Mouse (Mus musculus): ENCODE measurements around the gene Ube2s. TPM values are rescaled to one million over a fixed set of nuclear protein-coding genes. Genes with fewer than 3 reads are reported as not detected.

The Ube2s gene
- total RNA-seq, 2 experiments from 2014 or later = 91.1 to 107 TPM

- DNase-seq = peak; percentile 70
Observed at GRCm38 (mm10) chr7:4776861-4777830, 35.2 kb downstream of the Ube2s start.

GRCm38 (mm10) chr7:4776131-4776530 is 36.3 kb downstream of the Ube2s start:
- DNase-seq = no peak

- no peak for DNase-seq
Observed at GRCm38 (mm10) chr7:4771202-4771601, 41.2 kb downstream of the Ube2s start, which contains the start of gene Fam71e2. TSS of gene Fam71e2 (minus strand) at chr7:4771302.

GRCm38 (mm10) chr7:4764946-4765710 is 47.3 kb downstream of the Ube2s start:
- DNase-seq = no peak

- DNase-seq = no peak
Observed at GRCm38 (mm10) chr7:4759670-4760069, 52.7 kb downstream of the Ube2s start.

GRCm38 (mm10) chr7:4752821-4753570 is 59.4 kb downstream of the Ube2s start, which contains the start of gene Cox6b2:
TSS of gene Cox6b2 (minus strand) at chr7:4753094.
- peak; percentile 66 for DNase-seq

GRCm38 (mm10) chr7:4751971-4752820 is 60.2 kb downstream of the Ube2s start:
- DNase-seq = peak; percentile 58

- no peak for DNase-seq
Observed at GRCm38 (mm10) chr7:4749169-4749568, 63.2 kb downstream of the Ube2s start.

- DNase-seq = no peak
Observed at GRCm38 (mm10) chr7:4748321-4748720, 64.1 kb downstream of the Ube2s start.

GRCm38 (mm10) chr7:4747156-4747899 is 65.1 kb downstream of the Ube2s start:
- no peak for DNase-seq

GRCm38 (mm10) chr7:4746326-4746980 is 65.9 kb downstream of the Ube2s start:
- DNase-seq = no peak

GRCm38 (mm10) chr7:4744886-4745285 is 67.5 kb downstream of the Ube2s start:
- DNase-seq = no peak

Other genes with a start within 250 kb of the Ube2s start
- gene Ptprh, start 208.5 kb downstream of the Ube2s start, total RNA-seq (2021) = not detected
- gene Tmem86b, start 181.2 kb downstream of the Ube2s start, total RNA-seq (2021) = 1 to 10 TPM; 4.6 to 5.2 TPM
- 10 to 100 TPM; 53.0 to 58.1 TPM for gene Ppp6r1, start 153.6 kb downstream of the Ube2s start, total RNA-seq (2021)
- 10 to 100 TPM; 22.1 to 23.3 TPM for gene Hspbp1, start 127.5 kb downstream of the Ube2s start, total RNA-seq (2021)
- 1 to 10 TPM; 3.3 to 4.6 TPM for gene Brsk1, start 122.0 kb downstream of the Ube2s start, total RNA-seq (2021)
- under 1 TPM in 1 of 2 experiments, not detected in 1; 0.27 TPM for gene Tmem150b, start 87.3 kb downstream of the Ube2s start, total RNA-seq (2021)
- 10 to 100 TPM; 20.6 to 34.1 TPM for gene Kmt5c, start 72.5 kb downstream of the Ube2s start, total RNA-seq (2021)
- 1 to 10 TPM; 4.3 to 5.4 TPM for gene Cox6b2, start 59.5 kb downstream of the Ube2s start, total RNA-seq (2021)
- not detected for gene Fam71e2, start 41.3 kb downstream of the Ube2s start, total RNA-seq (2021)
- under 1 TPM; 0.20 to 0.31 TPM for gene Il11, start 29.7 kb downstream of the Ube2s start, total RNA-seq (2021)
- not detected for gene Tmem190, start 29.7 kb downstream of the Ube2s start, total RNA-seq (2021)
- 1 to 10 TPM; 3.5 to 6.3 TPM for gene Tmem238, start 22.9 kb downstream of the Ube2s start, total RNA-seq (2021)
- gene Rpl28, start 19.7 kb downstream of the Ube2s start, total RNA-seq (2021) = 100 to 1,000 TPM; 796 to 873 TPM
- under 1 TPM; 0.12 to 0.18 TPM for gene Shisa7, start 32.1 kb upstream of the Ube2s start, total RNA-seq (2021)
- gene Isoc2b, start 57.7 kb upstream of the Ube2s start, total RNA-seq (2021) = 1 to 10 TPM; 1.9 to 4.3 TPM
- gene Isoc2a, start 64.6 kb upstream of the Ube2s start, total RNA-seq (2021) = 10 to 100 TPM; 13.3 to 14.3 TPM
- gene Gm36210, start 93.9 kb upstream of the Ube2s start, total RNA-seq (2021) = under 1 TPM in 1 of 2 experiments, not detected in 1; 0.19 TPM
- 10 to 100 TPM in 1 of 2 experiments, 1 to 10 TPM in 1; 9.9 to 10.5 TPM for gene Zfp628, start 102.6 kb upstream of the Ube2s start, total RNA-seq (2021)
- 1 to 10 TPM; 1.9 to 4.4 TPM for gene Nat14, start 109.4 kb upstream of the Ube2s start, total RNA-seq (2021)
- 10 to 100 TPM; 43.3 to 55.0 TPM for gene Ssc5d, start 113.2 kb upstream of the Ube2s start, total RNA-seq (2021)
- gene Sbk2, start 151.8 kb upstream of the Ube2s start, total RNA-seq (2021) = 10 to 100 TPM; 31.0 to 46.5 TPM
- gene Sbk3, start 158.6 kb upstream of the Ube2s start, total RNA-seq (2021) = under 1 TPM in 1 of 2 experiments, not detected in 1; 0.28 TPM
- gene Zfp579, start 183.6 kb upstream of the Ube2s start, total RNA-seq (2021) = 10 to 100 TPM; 15.2 to 18.2 TPM
- 1 to 10 TPM; 6.9 to 8.0 TPM for gene Zfp524, start 201.8 kb upstream of the Ube2s start, total RNA-seq (2021)
- 10 to 100 TPM; 16.4 to 20.0 TPM for gene Fiz1, start 202.1 kb upstream of the Ube2s start, total RNA-seq (2021)
- gene Gm44973, start 202.9 kb upstream of the Ube2s start, total RNA-seq (2021) = not detected
- 10 to 100 TPM; 16.8 to 21.0 TPM for gene Zfp865, start 207.8 kb upstream of the Ube2s start, total RNA-seq (2021)
- 1 to 10 TPM in 1 of 2 experiments, under 1 TPM in 1; 0.35 to 1.4 TPM for gene Ccdc106, start 208.0 kb upstream of the Ube2s start, total RNA-seq (2021)
- under 1 TPM in 1 of 2 experiments, not detected in 1; 0.49 TPM for gene 4632433K11Rik, start 221.5 kb upstream of the Ube2s start, total RNA-seq (2021)
- 1 to 10 TPM; 4.9 to 6.0 TPM for gene Zfp784, start 225.9 kb upstream of the Ube2s start, total RNA-seq (2021)
- gene Zfp580, start 238.9 kb upstream of the Ube2s start, total RNA-seq (2021) = 1 to 10 TPM; 7.3 to 10.0 TPM
- gene U2af2, start 249.6 kb upstream of the Ube2s start, total RNA-seq (2021) = 10 to 100 TPM; 70.2 to 94.0 TPM